Mouse (Mus musculus) olfactory bulb, adult 2 months (tissue): ENCODE results near the gene Mettl7a2. TPM values are rescaled to one million over a fixed set of nuclear protein-coding genes. Genes with fewer than 3 reads are reported as not detected.
"Not testable (repeated sequence)": the region's sequence is repeated elsewhere in the genome, so short reads cannot be mapped to it uniquely, and the experiment has no call there.

Experiments used
- H3K27ac ChIP-seq: fragments of 200-500 bp; 2 replicates; pipeline ENCODE4 v1.5.1; 2012; ENCODE audit warnings: low read depth, low read length; ENCODE audit not compliant: insufficient read depth
- H3K4me1 ChIP-seq: fragments of 200-500 bp; 2 replicates; pipeline ENCODE4 v1.6.1; 2012; ENCODE audit warnings: low read length; ENCODE audit not compliant: control insufficient read depth, insufficient read depth
- H3K4me3 ChIP-seq: fragments of 200-500 bp; 2 replicates; pipeline ENCODE4 v1.5.1; 2012; ENCODE audit warnings: mild to moderate bottlenecking, low read depth, low read length, moderate library complexity; ENCODE audit not compliant: insufficient read depth
- CTCF ChIP-seq: fragments of 200-500 bp; IDR thresholded peaks from 2 replicates; pipeline ENCODE4 v1.5.1; 2012; ENCODE audit warnings: low read depth, mild to moderate bottlenecking, low read length, moderate library complexity; ENCODE audit not compliant: insufficient read depth
- POLR2A ChIP-seq: fragments of 200-500 bp; IDR thresholded peaks from 2 replicates; pipeline ENCODE4 v1.6.1; 2012; ENCODE audit warnings: mild to moderate bottlenecking, low read depth, low read length, moderate library complexity; ENCODE audit not compliant: insufficient read depth
- WGBS: fragments of 180-500 bp; shearing (Covaris S2); methylation state at CpG from one replicate; pipeline ENCODE4 v1.1.7; 2018; 5-methylcytosine and 5-hydroxymethylcytosine counted together
- polyA plus RNA-seq: library from polyadenylated mRNA; stranded (reverse); fragments of >200 nt; gene quantifications from 2 replicates; pipeline ENCODE4 v1.2.4, GENCODE M21; 2012; ENCODE audit warnings: low replicate concordance; ENCODE audit not compliant: missing spikeins, insufficient read depth, insufficient read length

The Mettl7a2 gene
- polyA plus RNA-seq, result not detected in 2 replicates

DNA sequence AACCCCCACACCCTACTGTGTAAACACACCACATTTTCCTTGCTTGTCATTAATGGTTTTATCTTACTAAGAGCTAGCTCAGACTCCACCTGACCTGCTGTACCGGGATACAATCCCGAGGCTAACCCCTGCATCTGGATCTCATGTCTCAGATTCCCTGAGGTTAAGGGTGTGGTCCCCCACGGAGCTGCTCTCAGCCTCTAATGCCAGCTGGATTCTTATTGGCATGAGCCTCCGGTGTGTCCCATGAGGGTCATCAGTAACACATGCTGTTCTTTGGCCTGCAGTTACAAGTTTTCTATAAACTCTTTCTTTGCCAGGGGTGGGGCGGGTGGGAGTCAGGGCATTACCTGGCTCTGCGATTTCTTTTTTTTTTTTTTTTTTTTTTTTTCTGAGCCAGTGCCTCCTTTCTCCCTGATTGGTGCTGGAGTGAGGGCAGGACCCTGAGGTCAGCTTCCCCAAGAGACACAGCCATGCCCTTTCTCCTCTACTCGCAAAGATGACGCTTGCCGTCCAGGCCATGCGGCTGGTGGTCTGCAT is at the start of gene Mettl7a2, which contains the start of gene Methig1:
Gene Mettl7a2 (plus strand): TSS at position 490 of the 540 bp plus-strand sequence.
Gene Methig1 (plus strand): TSS at position 439 of the 540 bp plus-strand sequence.
- TF ChIP-seq POLR2A, result no peak
- TF ChIP-seq CTCF, result no peak
- Histone ChIP-seq H3K4me1 (no peaks in the 10 kb centered on the region), H3K4me3 (no peak within 1 kb of the TSS), H3K27ac (no peak within 1 kb of the TSS)
- WGBS, result 85% methylated on average over 10 of the region's 10 CpGs

DNA sequence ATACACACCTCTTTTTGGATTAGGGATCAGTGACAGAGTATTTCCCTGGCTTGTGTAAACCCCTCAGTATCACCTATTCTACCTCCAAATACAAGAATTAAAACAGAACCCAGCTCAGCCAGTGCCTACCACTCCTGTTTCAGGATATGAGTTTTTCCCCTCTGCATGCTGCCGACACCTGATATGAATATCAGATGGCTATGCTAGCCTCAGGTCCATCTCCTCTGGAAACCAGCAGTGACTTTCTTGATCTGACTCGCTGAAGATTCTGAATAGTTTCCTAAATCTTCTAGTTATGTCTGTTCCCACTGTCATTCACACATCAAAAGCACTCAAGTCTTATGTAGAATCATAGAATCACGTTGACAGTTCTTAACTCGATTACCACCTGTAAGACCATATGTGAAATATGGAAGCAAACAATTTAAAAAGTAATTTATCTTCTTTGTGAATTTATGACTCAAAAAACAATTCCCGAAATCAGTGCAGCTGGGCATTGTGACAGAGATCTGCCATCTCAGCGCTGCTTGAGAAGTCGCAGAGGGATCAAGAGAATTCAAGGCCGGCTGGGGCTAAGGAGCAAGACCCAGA is 49.5 kb upstream of the Mettl7a2 start:
- Histone ChIP-seq H3K4me3 (no peak overlapping the region), H3K4me1 (peaks cover 13% of the 10 kb centered on the region), H3K27ac (peak overlapping the region; percentile 97)
- no peak for TF ChIP-seq POLR2A
- no peak for TF ChIP-seq CTCF
- WGBS, result 61% methylated on average over 8 of the region's 8 CpGs

DNA sequence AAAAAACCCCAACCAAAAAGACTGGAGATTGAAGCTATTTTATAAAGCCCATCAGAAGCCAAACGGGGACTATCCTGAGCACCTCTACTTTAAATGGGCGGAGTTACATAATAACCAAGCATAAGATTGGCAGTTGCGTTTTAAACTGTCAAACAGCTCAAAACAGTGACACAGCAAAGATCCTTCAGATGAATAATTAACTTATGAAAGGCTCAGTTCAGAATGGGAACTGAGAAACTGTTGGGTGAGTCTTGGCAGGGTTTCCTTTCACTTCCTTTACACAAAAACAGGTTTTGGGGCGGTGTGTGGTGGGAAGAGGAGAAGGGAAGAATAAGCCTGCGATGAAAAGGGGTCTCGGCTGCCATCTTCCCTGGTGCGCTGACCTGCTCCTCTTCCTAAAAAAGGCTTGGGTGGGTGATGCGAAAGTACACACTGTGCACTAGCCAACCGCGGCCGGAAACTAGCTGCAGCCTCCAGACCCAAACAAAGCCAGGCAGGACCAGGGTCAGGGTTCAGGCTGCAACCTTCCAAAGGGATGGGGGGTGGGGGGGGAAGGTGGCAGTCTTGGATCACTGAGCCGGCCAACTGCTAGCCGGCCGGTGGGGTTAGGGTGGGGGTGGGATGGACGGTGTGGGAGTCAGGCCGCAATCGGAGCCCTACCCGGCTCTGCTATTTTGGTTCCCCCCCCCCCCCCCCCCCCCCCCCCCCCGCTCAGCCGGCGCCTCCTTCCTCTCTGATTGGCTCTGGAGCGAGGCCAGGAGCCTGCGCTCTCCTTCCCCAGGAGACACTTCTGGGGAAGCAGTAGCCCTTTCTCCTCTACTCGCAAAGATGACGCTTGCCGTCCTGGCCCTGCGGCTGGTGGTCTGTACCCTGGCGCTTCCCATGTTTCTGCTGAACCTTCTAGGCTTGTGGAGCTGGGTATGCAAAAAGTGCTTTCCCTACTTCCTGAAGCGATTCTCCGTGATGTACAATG is 48.7 kb upstream of the Mettl7a2 start, which contains the start of gene Mettl7a1:
Gene Mettl7a1 (plus strand): TSS at position 122 of the 973 bp plus-strand sequence.
- Histone ChIP-seq H3K4me1 (peaks cover 13% of the 10 kb centered on the region), H3K27ac (peak within 1 kb of the TSS; percentile 97), H3K4me3 (peak within 1 kb of the TSS; percentile 85)
- TF ChIP-seq POLR2A (peak; percentile 84), CTCF (no peak)
- WGBS, result 2% methylated on average over 23 of the region's 30 CpGs

GRCm38 (mm10) chr15:100306201-100306600 is 46.8 kb upstream of the Mettl7a2 start:
- no peak overlapping the region for H3K4me3 ChIP-seq
- no peak overlapping the region for H3K27ac ChIP-seq
- TF ChIP-seq POLR2A (no peak), CTCF (no peak)
- WGBS, result 86% methylated on average over 2 of the region's 2 CpGs
- H3K4me1 ChIP-seq, result peaks cover 10% of the 10 kb centered on the region

DNA sequence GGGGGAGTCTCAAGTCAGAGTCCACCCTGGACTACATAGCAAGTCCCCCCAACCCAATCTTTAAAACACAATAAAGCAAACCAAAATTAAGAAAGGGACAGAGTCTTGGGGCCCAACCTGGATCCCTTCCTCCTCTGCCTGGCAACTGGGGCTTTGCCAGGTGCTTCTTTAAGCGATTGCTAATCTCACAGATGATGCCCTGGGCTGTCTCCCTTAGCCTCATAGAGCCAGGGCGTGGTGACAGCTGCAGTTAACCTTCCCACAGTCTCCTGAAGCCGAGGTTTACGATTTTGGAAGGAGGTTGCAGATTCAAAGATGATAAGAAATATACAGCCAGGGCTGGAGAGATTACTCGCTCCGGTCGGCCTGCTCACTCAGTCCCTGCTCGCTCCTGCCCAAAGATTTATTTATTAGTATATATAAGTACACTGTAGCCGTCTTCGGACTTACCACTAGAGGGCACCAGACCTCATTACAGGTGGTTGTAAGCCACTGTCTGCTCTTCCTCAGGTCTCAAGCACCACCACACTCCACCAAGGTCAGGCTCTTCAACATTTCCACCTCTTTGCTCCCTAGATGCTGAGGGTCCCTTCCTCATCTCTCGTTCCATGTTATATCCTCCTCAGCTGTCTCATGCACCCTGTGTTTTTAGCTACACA is 45.4 kb upstream of the Mettl7a2 start:
- 50% methylated on average over 11 of the region's 11 CpGs for WGBS
- H3K4me3 ChIP-seq, H3K4me1 ChIP-seq, H3K27ac ChIP-seq: not testable (repeated sequence)

GRCm38 (mm10) chr15:100312346-100312745 is 40.7 kb upstream of the Mettl7a2 start:
- Histone ChIP-seq H3K4me1 (no peaks in the 10 kb centered on the region), H3K27ac (no peak overlapping the region), H3K4me3 (no peak overlapping the region)
- TF ChIP-seq POLR2A (no peak), CTCF (no peak)
- WGBS, result 93% methylated on average over 2 of the region's 2 CpGs

DNA sequence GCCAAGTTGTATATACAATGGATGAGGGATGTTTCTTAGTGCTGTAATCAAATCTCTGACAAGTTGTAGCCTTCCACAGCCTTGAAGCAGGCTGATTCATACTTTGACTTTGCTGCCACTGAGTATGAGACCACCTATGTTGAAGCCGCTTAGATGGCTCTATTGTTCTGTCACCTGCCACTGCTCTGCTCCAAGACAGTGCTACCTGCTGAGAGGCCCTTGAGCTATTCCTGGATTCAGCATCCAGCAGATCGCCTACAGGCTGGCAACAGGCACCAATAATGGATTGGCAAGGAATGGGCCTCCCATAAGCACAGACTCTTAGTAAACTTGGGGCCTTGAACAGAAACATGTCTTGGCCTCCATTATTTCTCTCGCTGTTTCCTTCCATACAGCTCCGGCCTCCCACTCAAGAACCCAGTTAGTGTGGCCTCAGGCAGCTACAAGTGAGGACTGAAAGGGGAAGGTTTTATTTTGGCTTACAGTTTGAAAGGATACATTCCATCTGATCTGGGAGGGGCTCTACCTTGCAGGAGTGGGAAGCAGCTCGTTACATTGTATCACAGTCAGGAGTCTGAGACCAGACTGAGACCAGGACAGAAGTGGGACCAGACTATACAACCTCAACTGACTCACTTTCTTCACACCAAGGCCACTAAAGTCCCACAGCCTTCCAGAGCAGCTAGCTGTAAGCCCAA is 38.4 kb upstream of the Mettl7a2 start:
- TF ChIP-seq CTCF, result no peak
- TF ChIP-seq POLR2A, result no peak
- H3K4me1 ChIP-seq, result no peaks in the 10 kb centered on the region
- H3K27ac ChIP-seq, result no peak overlapping the region
- WGBS, result 95% methylated on average over 5 of the region's 5 CpGs
- H3K4me3 ChIP-seq, result no peak overlapping the region

GRCm38 (mm10) chr15:100318014-100318671 is 34.9 kb upstream of the Mettl7a2 start:
- WGBS, result 59% methylated on average over 4 of the region's 4 CpGs
- H3K27ac ChIP-seq, H3K4me3 ChIP-seq, H3K4me1 ChIP-seq: not testable (repeated sequence)
